Mouse (Mus musculus) liver, embryonic 14.5 days (tissue): ENCODE results near the gene Tango6.

ENCODE experiments used
- CTCF ChIP-seq: IDR thresholded peaks from 2 replicates; pipeline ENCODE4 v1.5.1; 2016; ENCODE audit warnings: antibody characterized with exemption, low read depth, control low read depth
- EP300 ChIP-seq: IDR thresholded peaks from 2 replicates; pipeline ENCODE4 v1.6.1; 2016; ENCODE audit warnings: antibody characterized with exemption, low read depth

- TF ChIP-seq CTCF = no peak
- no peak for TF ChIP-seq EP300
Measured at GRCm38 (mm10) chr8:106727889-106728288, 45.0 kb downstream of the Tango6 start.
